Mouse (Mus musculus): ENCODE measurements around the gene Nub1.
"Not testable (repeated sequence)": the region's sequence is repeated elsewhere in the genome, so short reads cannot be mapped to it uniquely, and the experiment has no call there.

The Nub1 gene

GRCm38 (mm10) chr5:24685366-24686093 is at the start of gene Nub1:
Gene Nub1 (plus strand): TSS chr5:24685532.
- peak; percentile 98 for DNase-seq

GRCm38 (mm10) chr5:24636987-24637386 is 48.3 kb upstream of the Nub1 start:
- DNase-seq = no peak

GRCm38 (mm10) chr5:24638131-24638530 is 47.2 kb upstream of the Nub1 start:
- DNase-seq = no peak

- DNase-seq = no peak
Measured at GRCm38 (mm10) chr5:24639081-24639480, 46.3 kb upstream of the Nub1 start.

GRCm38 (mm10) chr5:24645454-24645853 is 39.9 kb upstream of the Nub1 start:
- DNase-seq = no peak

GRCm38 (mm10) chr5:24649231-24649630 is 36.1 kb upstream of the Nub1 start:
- DNase-seq = no peak

- DNase-seq = no peak
Measured at GRCm38 (mm10) chr5:24649701-24650100, 35.6 kb upstream of the Nub1 start.

GRCm38 (mm10) chr5:24651356-24651755 is 34.0 kb upstream of the Nub1 start:
- no peak for DNase-seq

GRCm38 (mm10) chr5:24651768-24652752 is 33.3 kb upstream of the Nub1 start:
- peak; percentile 74 for DNase-seq

- no peak for DNase-seq
Measured at GRCm38 (mm10) chr5:24652780-24653179, 32.6 kb upstream of the Nub1 start.

- DNase-seq = no peak
Measured at GRCm38 (mm10) chr5:24654491-24654890, 30.8 kb upstream of the Nub1 start.

- DNase-seq = no peak
Measured at GRCm38 (mm10) chr5:24657113-24657512, 28.2 kb upstream of the Nub1 start.

- DNase-seq = no peak
Measured at GRCm38 (mm10) chr5:24659708-24660423, 25.5 kb upstream of the Nub1 start.

- DNase-seq = no peak
Measured at GRCm38 (mm10) chr5:24661457-24661856, 23.9 kb upstream of the Nub1 start.

- DNase-seq = peak; percentile 88
Measured at GRCm38 (mm10) chr5:24674238-24674637, 11.1 kb upstream of the Nub1 start.

GRCm38 (mm10) chr5:24681436-24681835 is 3.9 kb upstream of the Nub1 start:
- DNase-seq = no peak

GRCm38 (mm10) chr5:24684578-24685365 is 560 bp upstream of the Nub1 start:
- DNase-seq = peak; percentile 13

- no peak for DNase-seq
Measured at GRCm38 (mm10) chr5:24686176-24686575, 844 bp downstream of the Nub1 start.

- DNase-seq = not testable (repeated sequence)
Measured at GRCm38 (mm10) chr5:24686671-24687420, 1.5 kb downstream of the Nub1 start.

- no peak for DNase-seq
Measured at GRCm38 (mm10) chr5:24687696-24688095, 2.4 kb downstream of the Nub1 start.

GRCm38 (mm10) chr5:24696704-24697103 is 11.4 kb downstream of the Nub1 start:
- DNase-seq = no peak

- no peak for DNase-seq
Measured at GRCm38 (mm10) chr5:24701271-24701670, 15.9 kb downstream of the Nub1 start.
